Mouse (Mus musculus): ENCODE measurements at regions not wholly inside any gene's neighbourhood (a gene's known extent, or its start where the extent isn't known, plus 50 kb on each side); places are given as distances from the start of the nearest gene placed in this dataset.

DNA sequence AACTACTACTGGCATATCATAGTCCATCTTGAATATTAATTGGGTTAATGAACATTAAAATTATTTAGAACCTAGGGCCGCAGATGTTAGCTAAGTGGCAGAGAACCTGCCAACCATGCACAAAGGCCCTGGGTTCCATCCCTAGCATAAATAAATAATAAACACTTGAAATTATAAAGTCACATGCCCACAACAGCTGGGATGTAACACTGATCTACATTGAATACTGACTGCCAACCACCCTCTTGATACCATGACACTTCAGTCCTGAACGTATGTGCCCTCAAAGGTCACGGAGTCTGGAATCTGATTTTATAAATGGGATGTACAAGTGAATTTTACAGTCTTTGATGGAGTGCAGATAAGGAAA, 2895.0 kb upstream of the 5930422O12Rik start:
- TF ChIP-seq CTCF (IDR thresholded peaks at IDR 0.05; ENCODE audit: low read depth) = no peak
- TF ChIP-seq EP300 (IDR thresholded peaks at IDR 0.05; ENCODE audit: low read depth) = no peak
